Mouse (Mus musculus) hindbrain, embryonic 10.5 days (tissue): Measurements from ENCODE around the gene Lrrc66. TPM values are rescaled to one million over a fixed set of nuclear protein-coding genes. Genes with fewer than 3 reads are reported as not detected.
A peak's percentile ranks its signal among the peaks of the same experiment; 100 is the strongest.
"Not testable (repeated sequence)": the region's sequence is repeated elsewhere in the genome, so short reads cannot be mapped to it uniquely, and the experiment has no call there.

Source experiments
- DNase-seq: peaks from one replicate; pipeline ENCODE4 v3.0.0-alpha.2; 2017; ENCODE audit warnings: low spot score
- H3K27ac ChIP-seq: fragments of 300-500 bp; sonication (generic); 2 replicates; pipeline ENCODE4 v1.5.1; 2016; ENCODE audit warnings: mild to moderate bottlenecking, moderate library complexity
- H3K27me3 ChIP-seq: fragments of 300-500 bp; sonication (generic); 2 replicates; pipeline ENCODE4 v1.6.1; 2016; ENCODE audit warnings: mild to moderate bottlenecking; ENCODE audit not compliant: poor library complexity, insufficient read depth, severe bottlenecking
- H3K36me3 ChIP-seq: fragments of 300-500 bp; sonication (generic); 2 replicates; pipeline ENCODE4 v1.6.1; 2016; ENCODE audit warnings: mild to moderate bottlenecking, moderate library complexity
- H3K4me1 ChIP-seq: fragments of 300-500 bp; sonication (generic); replicated peaks from 2 replicates; pipeline ENCODE4 v1.6.1; 2016; ENCODE audit warnings: mild to moderate bottlenecking
- H3K4me3 ChIP-seq: fragments of 300-500 bp; sonication (generic); 2 replicates; pipeline ENCODE4 v1.5.1; 2016; ENCODE audit warnings: mild to moderate bottlenecking, moderate library complexity
- H3K9me3 ChIP-seq: fragments of 300-500 bp; sonication (generic); 2 replicates; pipeline ENCODE4 v1.6.1; 2016; ENCODE audit warnings: mild to moderate bottlenecking, moderate library complexity
- WGBS: fragments of 180-500 bp; shearing (Covaris S2); methylation state at CpG from one replicate; pipeline ENCODE4 v1.1.7; 2016; 5-methylcytosine and 5-hydroxymethylcytosine counted together
- polyA plus RNA-seq: library from polyadenylated mRNA; unstranded; fragments of >200 nt; fragmentation: Nextera tagmentation; extraction: Ambion mirVana; gene quantifications from 2 replicates; pipeline ENCODE4 v1.2.1, GENCODE M21; 2016

Lrrc66 gene
- polyA plus RNA-seq, 1 experiment from 2014 or later: not detected

- no peak for DNase-seq
- no peak overlapping the region for H3K4me3 ChIP-seq
- no peaks in the 10 kb centered on the region for H3K36me3 ChIP-seq
- no peak overlapping the region for H3K27ac ChIP-seq
- no peaks in the 10 kb centered on the region for H3K27me3 ChIP-seq
- WGBS: 90% methylated on average over 6 of the region's 6 CpGs
- peaks cover 15% of the 10 kb centered on the region for H3K4me1 ChIP-seq
- peaks cover 5% of the 10 kb centered on the region; the same call in 1 of the 2 replicates for H3K9me3 ChIP-seq
These were observed 27.8 kb downstream of the Lrrc66 start for GRCm38 (mm10) chr5:73604542-73604941.

GRCm38 (mm10) chr5:73602865-73603264 lies 29.5 kb downstream of the Lrrc66 start:
- H3K27me3 ChIP-seq: no peaks in the 10 kb centered on the region
- no peaks in the 10 kb centered on the region for H3K36me3 ChIP-seq
- no peak overlapping the region for H3K27ac ChIP-seq
- peaks cover 5% of the 10 kb centered on the region; the same call in 1 of the 2 replicates for H3K9me3 ChIP-seq
- peaks cover 24% of the 10 kb centered on the region for H3K4me1 ChIP-seq
- 82% methylated on average over 3 of the region's 3 CpGs for WGBS
- DNase-seq: no peak
- H3K4me3 ChIP-seq: no peak overlapping the region

GRCm38 (mm10) chr5:73601361-73601763 lies 31.0 kb downstream of the Lrrc66 start:
- WGBS: 52% methylated on average over 8 of the region's 8 CpGs
- DNase-seq: no peak
- H3K4me3 ChIP-seq: no peak overlapping the region

GRCm38 (mm10) chr5:73599991-73600390 lies 32.3 kb downstream of the Lrrc66 start:
- WGBS: 83% methylated on average over 2 of the region's 2 CpGs
- Histone ChIP-seq H3K4me3 (no peak overlapping the region), H3K27ac (no peak overlapping the region), H3K9me3 (no peaks in the 10 kb centered on the region), H3K4me1 (peaks cover 24% of the 10 kb centered on the region), H3K27me3 (no peaks in the 10 kb centered on the region), H3K36me3 (no peaks in the 10 kb centered on the region)
- DNase-seq: no peak

More at GRCm38 (mm10) chr5:73601361-73601763, 31.0 kb downstream of the Lrrc66 start:
- Histone ChIP-seq H3K27ac (no peak overlapping the region), H3K36me3 (no peaks in the 10 kb centered on the region), H3K27me3 (no peaks in the 10 kb centered on the region), H3K9me3 (peaks cover 3% of the 10 kb centered on the region; the same call in 1 of the 2 replicates), H3K4me1 (peaks cover 24% of the 10 kb centered on the region)

GRCm38 (mm10) chr5:73598943-73599695 lies 33.2 kb downstream of the Lrrc66 start:
- H3K9me3 ChIP-seq: no peaks in the 10 kb centered on the region
- peaks cover 24% of the 10 kb centered on the region for H3K4me1 ChIP-seq
- no peak overlapping the region for H3K27ac ChIP-seq
- no peak overlapping the region for H3K4me3 ChIP-seq
- 66% methylated on average over 5 of the region's 5 CpGs for whole genome bisulfite sequencing
- peak; percentile 25 for DNase-seq
- H3K36me3 ChIP-seq: no peaks in the 10 kb centered on the region
- H3K27me3 ChIP-seq: no peaks in the 10 kb centered on the region

- H3K4me1 ChIP-seq: peaks cover 11% of the 10 kb centered on the region
- no peak overlapping the region for H3K4me3 ChIP-seq
- DNase-seq: no peak
- no peaks in the 10 kb centered on the region for H3K36me3 ChIP-seq
- 82% methylated on average over 3 of the region's 3 CpGs for WGBS
- 0 out of 2 replicates have a peak overlapping the region, but pooled peaks have one; percentile 29 for H3K27ac ChIP-seq
- H3K27me3 ChIP-seq: no peaks in the 10 kb centered on the region
- H3K9me3 ChIP-seq: no peaks in the 10 kb centered on the region
These were observed 45.2 kb downstream of the Lrrc66 start for GRCm38 (mm10) chr5:73587119-73587518.

- Histone ChIP-seq H3K4me1 (peaks cover 11% of the 10 kb centered on the region), H3K27me3 (no peaks in the 10 kb centered on the region), H3K36me3 (no peaks in the 10 kb centered on the region), H3K27ac (0 out of 2 replicates have a peak overlapping the region, but pooled peaks have one; percentile 29), H3K4me3 (no peak overlapping the region), H3K9me3 (no peaks in the 10 kb centered on the region)
- DNase-seq: no peak
- 75% methylated on average over 4 of the region's 4 CpGs for WGBS
These were observed 45.7 kb downstream of the Lrrc66 start for GRCm38 (mm10) chr5:73586597-73586996.

- no peaks in the 10 kb centered on the region for H3K9me3 ChIP-seq
- no peaks in the 10 kb centered on the region for H3K27me3 ChIP-seq
- H3K36me3 ChIP-seq: no peaks in the 10 kb centered on the region
- WGBS: 36% methylated on average over 7 of the region's 7 CpGs
- DNase-seq: no peak
- peaks cover 11% of the 10 kb centered on the region for H3K4me1 ChIP-seq
- no peak overlapping the region for H3K4me3 ChIP-seq
- peak overlapping the region; percentile 59 for H3K27ac ChIP-seq
These were observed 46.9 kb downstream of the Lrrc66 start for GRCm38 (mm10) chr5:73585212-73586115.

GRCm38 (mm10) chr5:73584011-73584410 lies 48.3 kb downstream of the Lrrc66 start:
- H3K9me3 ChIP-seq, H3K4me3 ChIP-seq, H3K36me3 ChIP-seq, DNase-seq, H3K27me3 ChIP-seq, H3K27ac ChIP-seq: not testable (repeated sequence)
- WGBS: 93% methylated on average over 6 of the region's 6 CpGs
- H3K4me1 ChIP-seq: peaks cover 11% of the 10 kb centered on the region

- 84% methylated on average over 3 of the region's 3 CpGs for WGBS
- no peak for DNase-seq
These were observed 54.2 kb downstream of the Lrrc66 start for GRCm38 (mm10) chr5:73578131-73578530.

GRCm38 (mm10) chr5:73576708-73577107 lies 55.6 kb downstream of the Lrrc66 start:
- Histone ChIP-seq H3K36me3 (no peaks in the 10 kb centered on the region), H3K4me3 (no peak overlapping the region), H3K4me1 (peaks cover 15% of the 10 kb centered on the region), H3K9me3 (no peaks in the 10 kb centered on the region), H3K27ac (no peak overlapping the region), H3K27me3 (no peaks in the 10 kb centered on the region)
- WGBS: 68% methylated on average over 7 of the region's 7 CpGs
- DNase-seq: no peak

More at GRCm38 (mm10) chr5:73578131-73578530, 54.2 kb downstream of the Lrrc66 start:
- Histone ChIP-seq H3K36me3 (no peaks in the 10 kb centered on the region), H3K9me3 (no peaks in the 10 kb centered on the region), H3K4me1 (peaks cover 15% of the 10 kb centered on the region), H3K4me3 (no peak overlapping the region), H3K27me3 (no peaks in the 10 kb centered on the region), H3K27ac (no peak overlapping the region)

- H3K27ac ChIP-seq: no peak overlapping the region
- no peaks in the 10 kb centered on the region for H3K9me3 ChIP-seq
- no peaks in the 10 kb centered on the region for H3K36me3 ChIP-seq
- H3K4me3 ChIP-seq: no peak overlapping the region
- no peaks in the 10 kb centered on the region for H3K27me3 ChIP-seq
- no peak for DNase-seq
- WGBS: 92% methylated on average over 4 of the region's 4 CpGs
- H3K4me1 ChIP-seq: peaks cover 15% of the 10 kb centered on the region
These were observed 57.7 kb downstream of the Lrrc66 start for GRCm38 (mm10) chr5:73574616-73575015.

GRCm38 (mm10) chr5:73573789-73574188 lies 58.5 kb downstream of the Lrrc66 start:
- no peaks in the 10 kb centered on the region for H3K27me3 ChIP-seq
- H3K4me3 ChIP-seq: no peak overlapping the region
- 77% methylated on average over 7 of the region's 7 CpGs for WGBS
- peaks cover 15% of the 10 kb centered on the region for H3K4me1 ChIP-seq
- no peaks in the 10 kb centered on the region for H3K9me3 ChIP-seq
- no peak overlapping the region for H3K27ac ChIP-seq
- no peak for DNase-seq
- no peaks in the 10 kb centered on the region for H3K36me3 ChIP-seq
